Mouse (Mus musculus): ENCODE measurements at regions not wholly inside any gene's neighbourhood (a gene's known extent, or its start where the extent isn't known, plus 50 kb on each side); places are given as distances from the start of the nearest gene placed in this dataset.

DNA sequence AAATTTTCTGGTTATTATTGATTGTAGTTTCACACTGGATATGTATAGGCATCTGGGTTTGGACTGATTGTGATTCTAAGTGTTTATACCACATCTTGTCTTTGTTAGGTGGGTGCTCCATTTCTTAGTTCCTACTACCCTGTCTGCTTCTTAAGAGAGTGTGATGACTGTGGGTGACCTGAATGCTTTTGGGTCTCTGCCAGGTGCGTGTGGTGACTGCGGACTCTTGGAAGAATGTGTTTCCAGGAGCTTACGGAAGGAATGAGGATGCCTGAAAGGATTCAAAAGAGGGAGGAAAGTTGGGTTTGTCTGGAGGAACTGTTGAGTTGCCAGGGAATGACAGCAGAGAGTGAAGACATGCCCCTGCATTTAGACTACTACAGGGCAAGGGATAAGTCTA is 1322.5 kb upstream of the Lrrc6 start:
- no peak for TF ChIP-seq CTCF (conservative IDR thresholded peaks at IDR 0.05 in 1 of 2, IDR thresholded peaks at IDR 0.05 in 1 of 2; ENCODE audit: low read depth in 2 of 2, low read length in 2 of 2)
- TF ChIP-seq EP300 (IDR thresholded peaks at IDR 0.05; ENCODE audit: low read length): no peak
- no peak for TF ChIP-seq UBTF (IDR thresholded peaks at IDR 0.05; ENCODE audit: low read depth, low read length)
- no peak for TF ChIP-seq RCOR1 (conservative IDR thresholded peaks at IDR 0.05; ENCODE audit: low read depth, low read length)
- no peak for TF ChIP-seq HCFC1 (IDR thresholded peaks at IDR 0.05; ENCODE audit: low read depth, low read length)
- TF ChIP-seq MAFK (IDR thresholded peaks at IDR 0.05; ENCODE audit: insufficient replicate concordance, low read length): no peak
- no peak for TF ChIP-seq CHD2 (IDR thresholded peaks at IDR 0.05; ENCODE audit: low read length)

All from CH12.LX (cell line).